Mouse (Mus musculus): ENCODE data around the gene Adamts18.

DNA sequence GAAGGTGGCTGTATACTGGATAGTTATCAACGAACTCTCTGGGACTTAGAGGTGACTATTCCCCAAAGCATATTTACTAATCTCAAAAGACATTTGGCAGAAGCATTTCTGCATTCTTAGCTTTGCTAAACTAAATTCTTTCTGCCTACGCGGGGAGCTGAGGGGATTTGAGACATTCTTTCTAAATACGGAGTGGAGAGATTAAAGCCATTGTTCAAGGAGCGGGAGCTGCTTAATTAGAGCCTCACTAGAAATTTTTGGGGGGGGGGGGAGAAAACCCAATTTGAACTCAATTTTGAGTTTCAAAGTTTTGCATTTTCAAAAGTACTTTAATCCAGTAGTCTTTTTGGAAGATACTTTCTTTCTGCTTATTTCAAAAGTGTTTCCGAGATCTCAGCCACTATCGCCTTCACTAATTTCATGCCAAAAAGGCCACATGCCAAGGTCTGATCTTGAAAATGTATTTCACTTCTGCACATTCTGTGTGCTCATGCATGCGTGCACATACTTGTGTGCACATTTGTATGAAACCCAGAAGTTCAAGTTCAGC lies 79.6 kb downstream of the Adamts18 start:
- TF ChIP-seq CTCF (IDR thresholded peaks at IDR 0.05; ENCODE audit: control insufficient read depth, insufficient read depth, insufficient replicate concordance, low read depth, low read length): no peak
- TF ChIP-seq POLR2A (IDR thresholded peaks at IDR 0.05; ENCODE audit: control insufficient read depth, low read depth, low read length): no peak

All from testis, adult 2 months (tissue).